Mouse (Mus musculus): ENCODE measurements at regions not wholly inside any gene's neighbourhood (a gene's known extent, or its start where the extent isn't known, plus 50 kb on each side); places are given as distances from the start of the nearest gene placed in this dataset.

GRCm38 (mm10) chr5:107055455-107055854 is 91.3 kb downstream of the Cdc7 start:
- Histone ChIP-seq H3K4me1 (peaks cover 13% of the 10 kb centered on the region), H3K9me3 (replicated peaks) (no peaks in the 10 kb centered on the region), H3K27ac (peak overlapping the region; percentile 68), H3K9ac (no peak overlapping the region), H3K4me2 (replicated peaks) (no peak overlapping the region), H3K36me3 (no peaks in the 10 kb centered on the region), H3K4me3 (no peak overlapping the region), H3K27me3 (no peaks in the 10 kb centered on the region)
- ATAC-seq (ENCODE audit: low FRiP score), result peak; percentile 87
- 43% methylated on average over 3 of the region's 3 CpGs for WGBS

Data from hindbrain, embryonic 12.5 days (tissue).